Mouse (Mus musculus): ENCODE data around the gene Gbx2. TPM values are rescaled to one million over a fixed set of nuclear protein-coding genes. Genes with fewer than 3 reads are reported as not detected.

Gene Gbx2
- not detected for polyA plus RNA-seq (2017; shearing (Covaris generic))

DNA sequence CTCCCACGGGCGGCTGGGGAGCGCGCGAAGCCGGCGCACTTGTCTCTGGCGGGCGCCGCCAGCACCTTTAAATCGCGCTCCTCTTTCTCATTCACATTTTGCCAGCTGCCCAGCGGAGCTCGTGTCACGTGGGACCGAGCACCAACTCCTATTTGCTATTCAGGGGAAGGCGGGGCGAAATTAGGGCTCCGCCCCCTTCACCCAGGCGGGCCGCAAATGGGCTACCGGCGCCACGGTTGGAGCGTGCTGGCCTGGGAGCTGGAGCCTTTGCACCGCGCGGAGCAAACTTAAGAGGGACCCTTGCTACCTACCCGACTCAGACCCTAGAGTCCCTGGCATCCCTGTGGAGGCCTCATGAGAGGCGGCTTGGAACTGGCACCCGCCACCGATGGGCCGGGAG is at the start of gene Gbx2:
TSS of gene Gbx2 (minus strand) at position 60 of the 400 bp plus-strand sequence.

Other genes starting within 250 kb of the Gbx2 start
- not detected for gene Asb18, start 83.5 kb upstream of the Gbx2 start, polyA plus RNA-seq (2017; shearing (Covaris generic))
- gene Iqca, start 222.2 kb upstream of the Gbx2 start, polyA plus RNA-seq (2017; shearing (Covaris generic)) = not detected